Mouse (Mus musculus) stomach, postnatal 0 days (tissue): ENCODE data around the gene Gm14819. TPM values are rescaled to one million over a fixed set of nuclear protein-coding genes. Genes with fewer than 3 reads are reported as not detected.
"Not testable (repeated sequence)": the region's sequence is repeated elsewhere in the genome, so short reads cannot be mapped to it uniquely, and the experiment has no call there.

ENCODE experiments used
- ATAC-seq: fragments of 200-750 bp; cut with Nextera tagmentation; 2 replicates; pipeline ENCODE4 v1.8.0; 2017; ENCODE audit not compliant: low FRiP score, low TSS enrichment
- DNase-seq: peaks from one replicate; pipeline ENCODE4 v3.0.0-alpha.2; 2016; ENCODE audit warnings: low spot score
- H3K27ac ChIP-seq: fragments of 300-500 bp; sonication (generic); replicated peaks from 2 replicates; pipeline ENCODE4 v1.5.1; 2014; ENCODE audit warnings: mild to moderate bottlenecking, control low read depth
- H3K27me3 ChIP-seq: fragments of 300-500 bp; sonication (generic); 2 replicates; pipeline ENCODE4 v1.6.1; 2014; ENCODE audit warnings: low read length; ENCODE audit not compliant: control insufficient read depth, insufficient read depth
- H3K36me3 ChIP-seq: fragments of 300-500 bp; sonication (generic); 2 replicates; pipeline ENCODE4 v1.6.1; 2014; ENCODE audit warnings: low read length, mixed read lengths; ENCODE audit not compliant: control insufficient read depth, insufficient read depth
- H3K4me1 ChIP-seq: fragments of 300-500 bp; sonication (generic); replicated peaks from 2 replicates; pipeline ENCODE4 v1.6.1; 2014; ENCODE audit warnings: antibody characterized with exemption; ENCODE audit not compliant: control insufficient read depth, insufficient read depth
- H3K4me2 ChIP-seq: fragments of 300-500 bp; sonication (generic); replicated peaks from 2 replicates; pipeline ENCODE4 v1.6.1; 2014; ENCODE audit warnings: low read depth, mild to moderate bottlenecking, control low read depth, moderate library complexity
- H3K4me3 ChIP-seq: fragments of 300-500 bp; sonication (generic); 2 replicates; pipeline ENCODE4 v1.5.1; 2014; ENCODE audit warnings: low read depth, low read length, control low read depth
- H3K9ac ChIP-seq: fragments of 300-500 bp; sonication (generic); 2 replicates; pipeline ENCODE4 v1.6.1; 2014; ENCODE audit warnings: mild to moderate bottlenecking, low read length, control low read depth, mixed read lengths
- H3K9me3 ChIP-seq: fragments of 300-500 bp; sonication (generic); 2 replicates; pipeline ENCODE4 v1.6.1; 2016; ENCODE audit warnings: low read length; ENCODE audit not compliant: control insufficient read depth
- WGBS: fragments of 180-500 bp; shearing (Covaris S2); extraction: QIAGEN DNeasy Blood & Tissue Kit; methylation state at CpG from one replicate; pipeline ENCODE4 v1.1.7; 2014; 5-methylcytosine and 5-hydroxymethylcytosine counted together
- polyA plus RNA-seq: library from polyadenylated mRNA; unstranded; fragments of >200 nt; fragmentation: Nextera tagmentation; extraction: Ambion mirVana; gene quantifications from 2 replicates; pipeline ENCODE4 v1.2.1, GENCODE M21; 2015

Gene Gm14819
- not detected in 2 replicates for polyA plus RNA-seq

DNA sequence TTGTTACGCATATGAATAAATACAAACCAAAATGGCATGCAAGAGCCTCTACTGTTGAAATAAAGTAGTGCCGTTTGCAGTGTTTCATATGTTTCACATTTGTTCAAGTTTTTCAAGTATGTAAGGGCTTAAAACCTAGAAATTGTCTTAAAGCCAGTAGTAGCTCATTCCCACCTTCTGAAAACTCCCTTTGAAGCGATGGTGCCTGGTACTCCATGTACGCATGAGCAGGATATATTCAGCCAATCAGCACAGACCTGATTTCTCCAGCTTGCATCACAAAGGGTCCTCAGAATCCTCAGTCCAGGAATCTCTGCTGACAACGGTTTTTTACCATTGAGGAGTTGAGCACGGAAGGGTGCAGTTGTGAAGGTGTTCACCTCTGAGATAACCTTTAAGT is at the start of gene Gm14819:
TSS of gene Gm14819 (plus strand) at position 301 of the 400 bp plus-strand sequence.
- H3K9ac ChIP-seq, ATAC-seq, H3K9me3 ChIP-seq, H3K4me1 ChIP-seq, H3K27ac ChIP-seq, H3K36me3 ChIP-seq, H3K27me3 ChIP-seq, H3K4me2 ChIP-seq, DNase-seq, H3K4me3 ChIP-seq: not testable (repeated sequence)
- WGBS = no CpG with 5 or more reads among the region's 6 CpGs
